ENCODE assay signal across 11 mouse cellular contexts in genomic region chr5:112206543-112207255, GRCm38 (mm10). TPM values are rescaled to one million over a fixed set of nuclear protein-coding genes. Genes with fewer than 3 reads are reported as not detected.
DNase-seq lines count a peak whose midpoint lies in the region; ATAC-seq and TF ChIP-seq lines count a peak whose summit lies in the region.
"Had no signal": no experiment of that assay in that cellular context is flagged by ENCODE, and none has a peak within 500 bp of the region (broad histone marks: within the 10 kb centered on the region; RNA-seq: fewer than 3 reads in every experiment).

No protein-coding gene starts in this region.

- WGBS in kidney, embryonic 15.5 days: 20% methylated on average over 16 of the region's 16 CpGs
- 34% methylated on average over 16 of the region's 16 CpGs for WGBS in hindbrain, embryonic 14.5 days

- no peak for DNase-seq in kidney, adult 9 months
- DNase-seq in testis, postnatal 10 days (ENCODE audit: low spot score): no peak
- DNase-seq in hindbrain, embryonic 14.5 days (ENCODE audit: low spot score): no peak
- no peak for DNase-seq in c-Kit-positive CD71-positive TER-119-positive erythroid progenitor cells, embryonic 14.5 days (ENCODE audit: low spot score)
- DNase-seq: gastrocnemius, postnatal 10 days had no signal

- peak; percentile 52 for ATAC-seq in kidney, embryonic 15.5 days (replicated peaks; ENCODE audit: low FRiP score)
- no peak for ATAC-seq in hindbrain, embryonic 14.5 days (ENCODE audit: low FRiP score)
- no peak for ATAC-seq in erythroid progenitor cell, adult 5-6 weeks (replicated peaks; ENCODE audit: low FRiP score, poor library complexity, severe bottlenecking)
- ATAC-seq in frontal cortex, adult (ENCODE audit: low TSS enrichment): no peak

- no peak overlapping the region for H3K27ac ChIP-seq in kidney, embryonic 15.5 days
- H3K27ac ChIP-seq in testis, adult 2 months (ENCODE audit: control insufficient read depth, insufficient read depth, low read depth, low read length): no peak overlapping the region
- no peak overlapping the region for H3K27ac ChIP-seq in hindbrain, embryonic 14.5 days

- H3K4me2 ChIP-seq in kidney, embryonic 15.5 days: peak overlapping the region; percentile 40
- H3K4me2 ChIP-seq in hindbrain, embryonic 14.5 days (replicated peaks): peak overlapping the region; percentile 4

- peaks cover 4% of the 10 kb centered on the region; the same call in 1 of the 2 replicates for H3K27me3 ChIP-seq in kidney, embryonic 15.5 days
- no peaks in the 10 kb centered on the region for H3K27me3 ChIP-seq in testis, adult 2 months (ENCODE audit: control insufficient read depth, insufficient read depth, low read length)
- H3K27me3 ChIP-seq in hindbrain, embryonic 14.5 days (ENCODE audit: control insufficient read depth, insufficient read depth, low read length): no peaks in the 10 kb centered on the region

- TF ChIP-seq CTCF in testis, adult 2 months (IDR thresholded peaks at IDR 0.05; ENCODE audit: control insufficient read depth, insufficient read depth, insufficient replicate concordance, low read depth, low read length): no peak

- TF ChIP-seq POLR2A in testis, adult 2 months (IDR thresholded peaks at IDR 0.05; ENCODE audit: control insufficient read depth, low read depth, low read length): peak; percentile 50; the same call in 1 of the 2 replicates

- no peak overlapping the region for H3K4me3 ChIP-seq in kidney, embryonic 15.5 days (replicated peaks)
- peak overlapping the region; percentile 74 for H3K4me3 ChIP-seq in testis, adult 2 months (ENCODE audit: control insufficient read depth, low read depth, low read length)
- H3K4me3 ChIP-seq in hindbrain, embryonic 14.5 days (replicated peaks; ENCODE audit: low read length): no peak overlapping the region
- H3K4me3 ChIP-seq: erythroblast, embryonic 14.5 days had no signal

- peaks cover 15% of the 10 kb centered on the region for H3K4me1 ChIP-seq in kidney, embryonic 15.5 days
- H3K4me1 ChIP-seq in testis, adult 2 months (ENCODE audit: control insufficient read depth, insufficient read depth, low read length): peaks cover 6% of the 10 kb centered on the region
- 0 out of 2 replicates have a peak, but pooled peaks cover 8% of the 10 kb centered on the region for H3K4me1 ChIP-seq in hindbrain, embryonic 14.5 days (replicated peaks; ENCODE audit: control insufficient read depth, insufficient read depth, low read length)

- no peaks in the 10 kb centered on the region for H3K9me3 ChIP-seq in kidney, embryonic 15.5 days (replicated peaks)
- no peaks in the 10 kb centered on the region for H3K9me3 ChIP-seq in hindbrain, embryonic 14.5 days (ENCODE audit: control insufficient read depth, low read length)

- H3K9ac ChIP-seq in kidney, embryonic 15.5 days: no peak overlapping the region
- no peak overlapping the region for H3K9ac ChIP-seq in hindbrain, embryonic 14.5 days

- H3K36me3 ChIP-seq in kidney, embryonic 15.5 days: no peaks in the 10 kb centered on the region
- no peaks in the 10 kb centered on the region for H3K36me3 ChIP-seq in testis, adult 2 months (ENCODE audit: control insufficient read depth, insufficient read depth, low read length)
- H3K36me3 ChIP-seq in hindbrain, embryonic 14.5 days (replicated peaks; ENCODE audit: control insufficient read depth, insufficient read depth): no peaks in the 10 kb centered on the region

RNA-seq across cellular contexts. Expression of gene Cryba4, which starts 45.6 kb away (rescaled TPM):
- polyA plus RNA-seq in kidney, embryonic 15.5 days (2015; fragmentation: Nextera tagmentation; extraction: Ambion mirVana): 0.99 and 1.1 TPM in 2 replicates
- polyA plus RNA-seq in testis, adult 2 months (2012; rRNA removed): 0.61 and 5.2 TPM in 2 replicates
- 1.6 and 3.2 TPM in 2 replicates for polyA plus RNA-seq in hindbrain, embryonic 14.5 days (2014; fragmentation: Nextera tagmentation; extraction: Ambion mirVana)
- total RNA-seq in erythroid progenitor cell, adult 5-6 weeks (2015; ENCODE audit: low replicate concordance): not detected in 2 replicates
- not detected in 2 replicates for total RNA-seq in erythroid progenitor cell, adult 5-6 weeks (2017; ENCODE audit: low replicate concordance)
- total RNA-seq: CH12.LX had no signal
- polyA plus RNA-seq: erythroblast, embryonic 14.5 days had no signal

RNA-seq across cellular contexts. Expression of gene Crybb1, which starts 48.9 kb away (rescaled TPM):
- polyA plus RNA-seq in kidney, embryonic 15.5 days (2015; fragmentation: Nextera tagmentation; extraction: Ambion mirVana): 2.1 and 2.4 TPM in 2 replicates
- polyA plus RNA-seq in testis, adult 2 months (2012; rRNA removed): 0.28 and 0.41 TPM in 2 replicates
- polyA plus RNA-seq in hindbrain, embryonic 14.5 days (2014; fragmentation: Nextera tagmentation; extraction: Ambion mirVana): 3.6 and 3.9 TPM in 2 replicates
- not detected in 2 replicates for total RNA-seq in erythroid progenitor cell, adult 5-6 weeks (2015; ENCODE audit: low replicate concordance)
- total RNA-seq in erythroid progenitor cell, adult 5-6 weeks (2017; ENCODE audit: low replicate concordance): not detected in 2 replicates
- total RNA-seq: CH12.LX had no signal
- polyA plus RNA-seq: erythroblast, embryonic 14.5 days had no signal
